Mouse (Mus musculus) macrophage (primary cell): ENCODE data around the gene Camkk2. TPM values are rescaled to one million over a fixed set of nuclear protein-coding genes. Genes with fewer than 3 reads are reported as not detected.

ENCODE experiments used
- H3K27ac ChIP-seq: fragments of 350-480 bp; formaldehyde crosslinking; 2 replicates; pipeline ENCODE4 v1.9.0; 2021
- H3K36me3 ChIP-seq: fragments of 350-480 bp; formaldehyde crosslinking; 2 replicates; pipeline ENCODE4 v1.9.0; 2021; ENCODE audit errors: inconsistent target
- H3K4me3 ChIP-seq: fragments of 350-480 bp; formaldehyde crosslinking; 2 replicates; pipeline ENCODE4 v1.9.0; 2021; ENCODE audit errors: inconsistent target
- H3K79me2 ChIP-seq: fragments of 350-480 bp; formaldehyde crosslinking; 2 replicates; pipeline ENCODE4 v1.9.0; 2021; ENCODE audit errors: inconsistent target
- WGBS: methylation state at CpG from one replicate; pipeline ENCODE4 v1.1.7; 2026; ENCODE audit warnings: inconsistent platforms; ENCODE audit not compliant: missing documents; 5-methylcytosine and 5-hydroxymethylcytosine counted together
- polyA plus RNA-seq: library from polyadenylated mRNA; stranded (reverse); fragments of 250-400 nt; gene quantifications from 3 replicates; pipeline ENCODE4 v1.2.4, GENCODE M21; 2018; ENCODE audit warnings: inconsistent platforms

The Camkk2 gene
- polyA plus RNA-seq, 1 experiment from 2014 or later: 20.9 TPM

GRCm38 (mm10) chr5:122774743-122775611 lies 4.2 kb downstream of the Camkk2 start:
- 73% methylated on average over 27 of the region's 28 CpGs for WGBS
- Histone ChIP-seq H3K4me3 (no peak overlapping the region), H3K27ac (no peak overlapping the region)

GRCm38 (mm10) chr5:122773756-122774155 lies 5.5 kb downstream of the Camkk2 start:
- Histone ChIP-seq H3K36me3 (no peaks in the 10 kb centered on the region), H3K4me3 (no peak overlapping the region), H3K27ac (no peak overlapping the region), H3K79me2 (peaks cover 98% of the 10 kb centered on the region)
- 85% methylated on average over 11 of the region's 11 CpGs for WGBS

More at GRCm38 (mm10) chr5:122774743-122775611, 4.2 kb downstream of the Camkk2 start:
- Histone ChIP-seq H3K36me3 (no peaks in the 10 kb centered on the region), H3K79me2 (peaks cover 86% of the 10 kb centered on the region)

DNA sequence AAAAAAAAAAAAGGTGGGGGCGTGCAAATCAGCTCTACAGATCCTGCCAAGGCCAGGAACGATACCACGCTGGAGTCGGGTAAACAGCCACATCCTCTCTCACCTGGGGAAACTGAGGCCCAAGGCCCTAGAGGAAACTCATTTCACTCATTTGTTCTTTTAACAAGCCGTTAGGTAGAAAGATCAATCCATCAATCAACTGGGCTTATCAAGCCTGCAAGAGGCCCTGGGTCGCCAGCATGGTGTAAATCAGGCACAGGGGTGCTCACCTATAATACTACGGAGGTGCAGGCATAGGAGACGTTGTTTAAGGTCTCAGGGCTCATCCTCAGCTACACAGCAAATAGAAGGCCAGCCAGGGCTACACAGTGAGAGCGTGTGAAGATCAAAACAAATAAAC lies 7.8 kb downstream of the Camkk2 start:
- 36% methylated on average over 7 of the region's 9 CpGs for WGBS
- H3K4me3 ChIP-seq: peak overlapping the region; percentile 2; the same call in 1 of the 2 replicates
- peaks cover 98% of the 10 kb centered on the region for H3K79me2 ChIP-seq
- no peaks in the 10 kb centered on the region for H3K36me3 ChIP-seq
- H3K27ac ChIP-seq: peak overlapping the region; percentile 97

GRCm38 (mm10) chr5:122770806-122771261 lies 8.4 kb downstream of the Camkk2 start:
- Histone ChIP-seq H3K27ac (peak overlapping the region; percentile 97), H3K36me3 (no peaks in the 10 kb centered on the region)
- 2% methylated on average over 10 of the region's 10 CpGs for WGBS

DNA sequence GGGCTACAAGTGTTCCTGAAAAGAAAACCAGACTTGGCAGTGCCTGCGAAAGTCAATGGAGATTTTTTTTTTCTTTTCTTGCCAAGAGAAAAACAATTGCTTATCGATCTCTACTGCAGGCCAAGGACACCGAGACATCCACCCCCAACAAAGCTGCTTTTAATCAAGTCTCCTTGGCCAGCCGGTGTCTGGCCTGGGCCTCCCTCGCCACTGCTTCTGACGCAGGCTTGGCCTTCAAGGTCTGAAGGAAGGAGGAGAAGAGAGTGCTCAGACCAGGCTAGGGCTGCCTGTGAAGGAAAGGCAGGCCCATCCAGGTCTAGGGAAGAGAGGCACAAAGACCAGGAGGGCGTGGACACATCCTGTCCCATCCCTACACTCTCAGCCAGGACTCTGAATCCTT lies 8.9 kb downstream of the Camkk2 start:
- WGBS: 34% methylated on average over 7 of the region's 7 CpGs
- Histone ChIP-seq H3K4me3 (peak overlapping the region; percentile 2; the same call in 1 of the 2 replicates), H3K79me2 (peaks cover 98% of the 10 kb centered on the region), H3K27ac (peak overlapping the region; percentile 97), H3K36me3 (no peaks in the 10 kb centered on the region)

More at GRCm38 (mm10) chr5:122770806-122771261, 8.4 kb downstream of the Camkk2 start:
- Histone ChIP-seq H3K79me2 (peaks cover 98% of the 10 kb centered on the region), H3K4me3 (peak overlapping the region; percentile 2; the same call in 1 of the 2 replicates)

GRCm38 (mm10) chr5:122769101-122769568 lies 10.1 kb downstream of the Camkk2 start:
- H3K36me3 ChIP-seq: no peaks in the 10 kb centered on the region
- 40% methylated on average over 15 of the region's 15 CpGs for WGBS
- H3K79me2 ChIP-seq: peaks cover 98% of the 10 kb centered on the region
- no peak overlapping the region for H3K4me3 ChIP-seq
- peak overlapping the region; percentile 97 for H3K27ac ChIP-seq

DNA sequence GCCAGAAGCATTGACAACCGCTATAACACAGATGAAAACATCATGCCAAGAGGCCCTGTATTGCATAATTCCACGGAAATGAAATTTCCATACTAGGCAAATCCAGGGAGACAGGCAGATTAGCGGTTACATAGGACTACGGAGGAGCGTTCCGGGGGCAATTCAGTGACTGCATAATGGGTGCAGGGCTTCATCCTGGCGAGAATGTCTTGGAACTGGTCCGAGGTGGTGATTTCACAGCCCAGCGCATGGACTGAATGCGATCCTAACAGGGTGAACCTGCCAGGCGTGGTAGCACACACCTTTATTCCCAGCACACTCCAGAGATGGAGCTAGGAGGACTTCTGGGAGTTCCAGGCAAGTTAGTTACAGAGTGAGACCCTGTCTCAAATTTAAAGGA lies 11.9 kb downstream of the Camkk2 start:
- H3K4me3 ChIP-seq: no peak overlapping the region
- 91% methylated on average over 11 of the region's 11 CpGs for WGBS
- peaks cover 93% of the 10 kb centered on the region for H3K79me2 ChIP-seq
- H3K36me3 ChIP-seq: peaks cover 4% of the 10 kb centered on the region; the same call in 1 of the 2 replicates
- H3K27ac ChIP-seq: no peak overlapping the region

- no peak overlapping the region for H3K27ac ChIP-seq
- H3K4me3 ChIP-seq: no peak overlapping the region
- H3K79me2 ChIP-seq: peaks cover 85% of the 10 kb centered on the region
- peaks cover 9% of the 10 kb centered on the region; the same call in 1 of the 2 replicates for H3K36me3 ChIP-seq
- WGBS: 84% methylated on average over 10 of the region's 10 CpGs
Measured at GRCm38 (mm10) chr5:122764032-122764464, 15.2 kb downstream of the Camkk2 start.

DNA sequence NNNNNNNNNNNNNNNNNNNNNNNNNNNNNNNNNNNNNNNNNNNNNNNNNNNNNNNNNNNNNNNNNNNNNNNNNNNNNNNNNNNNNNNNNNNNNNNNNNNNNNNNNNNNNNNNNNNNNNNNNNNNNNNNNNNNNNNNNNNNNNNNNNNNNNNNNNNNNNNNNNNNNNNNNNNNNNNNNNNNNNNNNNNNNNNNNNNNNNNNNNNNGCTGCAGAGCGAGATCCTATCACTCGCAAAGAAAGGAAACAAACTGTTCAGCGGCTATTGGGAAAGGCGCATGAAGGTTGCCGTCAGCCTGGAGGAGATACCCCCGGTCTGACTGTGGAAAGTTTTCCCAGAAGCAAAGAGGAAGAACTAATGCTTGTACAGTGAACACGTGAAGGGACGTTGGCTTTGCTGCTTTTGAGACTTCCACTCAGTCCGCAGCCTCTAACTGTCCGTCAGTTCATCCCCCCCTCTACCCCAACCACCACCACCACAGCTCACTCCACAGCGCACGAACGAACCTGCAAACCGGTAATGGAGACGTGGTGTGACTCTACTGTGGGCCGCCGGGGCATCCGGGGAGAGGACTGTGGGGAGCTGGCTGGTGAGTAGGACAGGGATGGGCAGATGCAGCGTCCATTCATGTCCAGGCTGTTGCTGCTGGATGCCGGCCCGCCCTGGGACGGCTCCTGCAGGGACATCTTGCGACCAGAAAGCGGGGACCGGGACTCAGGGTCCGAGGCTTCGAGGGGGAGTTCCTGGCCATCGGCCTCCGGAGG lies 15.8 kb downstream of the Camkk2 start:
- Histone ChIP-seq H3K36me3 (peaks cover 15% of the 10 kb centered on the region; the same call in 1 of the 2 replicates), H3K27ac (no peak overlapping the region)

DNA sequence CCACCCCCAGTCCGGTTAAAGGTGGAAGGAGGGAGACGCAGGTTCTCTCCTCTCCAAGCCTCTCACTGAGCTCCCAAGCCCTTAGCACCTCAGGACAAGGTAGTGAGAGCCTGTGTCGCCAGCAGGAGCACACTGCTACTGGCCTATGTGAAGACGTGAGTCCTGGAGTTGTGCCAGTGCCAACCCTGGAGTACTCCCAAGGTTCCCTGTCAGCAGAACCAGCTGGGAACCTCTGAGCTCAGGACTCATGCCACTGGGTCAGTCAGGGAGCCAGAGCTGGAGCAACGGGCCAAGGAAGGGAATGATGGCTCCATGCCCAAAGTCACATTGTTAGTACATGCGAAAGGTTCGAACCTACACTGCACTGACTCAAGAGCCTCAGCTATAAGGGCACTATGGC lies 22.5 kb downstream of the Camkk2 start:
- H3K36me3 ChIP-seq: peaks cover 67% of the 10 kb centered on the region
- H3K4me3 ChIP-seq: no peak overlapping the region
- peaks cover 20% of the 10 kb centered on the region; the same call in 1 of the 2 replicates for H3K79me2 ChIP-seq
- WGBS: 97% methylated on average over 7 of the region's 7 CpGs
- no peak overlapping the region for H3K27ac ChIP-seq

More for the DNA sequence above, 15.8 kb downstream of the Camkk2 start:
- Histone ChIP-seq H3K4me3 (no peak overlapping the region), H3K79me2 (peaks cover 79% of the 10 kb centered on the region)
- 80% methylated on average over 29 of the region's 29 CpGs for WGBS

DNA sequence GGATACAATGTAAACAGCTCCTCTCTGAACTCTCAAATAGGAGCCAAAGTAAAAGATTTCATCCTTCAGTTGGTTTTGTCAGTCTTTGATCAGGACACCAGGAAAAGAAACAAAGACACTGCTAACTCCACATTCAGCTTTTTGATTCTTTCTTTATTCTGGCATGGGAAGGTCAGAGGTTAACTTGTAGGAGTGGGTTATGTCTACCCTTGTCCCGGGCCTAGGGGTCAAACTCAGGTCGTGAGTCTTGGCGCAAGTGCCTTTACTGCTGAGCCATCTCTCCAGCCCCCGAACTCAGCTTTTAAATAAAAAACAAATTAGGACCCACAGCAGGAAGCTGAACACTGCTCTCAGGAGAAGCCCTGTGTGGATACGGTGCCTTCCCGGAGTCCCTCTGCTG lies 23.1 kb downstream of the Camkk2 start:
- peaks cover 15% of the 10 kb centered on the region; the same call in 1 of the 2 replicates for H3K79me2 ChIP-seq
- WGBS: 96% methylated on average over 6 of the region's 6 CpGs
- no peak overlapping the region for H3K4me3 ChIP-seq
- H3K27ac ChIP-seq: no peak overlapping the region
- H3K36me3 ChIP-seq: peaks cover 72% of the 10 kb centered on the region

- Histone ChIP-seq H3K4me3 (no peak overlapping the region), H3K79me2 (peaks cover 10% of the 10 kb centered on the region; the same call in 1 of the 2 replicates), H3K36me3 (peaks cover 73% of the 10 kb centered on the region), H3K27ac (no peak overlapping the region)
- WGBS: 97% methylated on average over 4 of the region's 4 CpGs
Measured at GRCm38 (mm10) chr5:122755620-122756019, 23.6 kb downstream of the Camkk2 start.

DNA sequence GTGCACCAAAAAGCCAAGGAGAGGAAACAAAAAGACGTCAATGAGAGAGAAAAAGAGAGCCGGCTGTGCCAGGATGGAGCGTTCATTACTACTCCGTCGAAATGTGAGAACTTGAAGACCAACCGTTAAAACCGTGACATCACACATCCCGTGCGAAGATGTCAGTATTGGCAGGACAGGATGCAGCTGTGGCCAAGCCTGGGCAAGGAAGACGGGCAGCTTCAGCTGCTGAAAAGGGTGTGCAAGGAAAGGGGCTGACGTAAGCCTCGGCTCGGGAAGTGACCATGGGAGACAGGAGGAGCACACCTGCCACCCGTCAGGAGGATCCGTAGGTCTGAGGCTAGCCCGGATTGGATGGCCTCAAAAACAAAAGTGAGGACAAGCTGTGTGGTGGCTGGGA lies 24.7 kb downstream of the Camkk2 start:
- Histone ChIP-seq H3K27ac (no peak overlapping the region), H3K79me2 (no peaks in the 10 kb centered on the region; the same call in 1 of the 2 replicates), H3K4me3 (no peak overlapping the region), H3K36me3 (peaks cover 75% of the 10 kb centered on the region)
- WGBS: 80% methylated on average over 16 of the region's 16 CpGs

GRCm38 (mm10) chr5:122747950-122748349 lies 31.3 kb downstream of the Camkk2 start:
- Histone ChIP-seq H3K27ac (no peak overlapping the region), H3K36me3 (peaks cover 76% of the 10 kb centered on the region), H3K4me3 (no peak overlapping the region)

More at GRCm38 (mm10) chr5:122747950-122748349, 31.3 kb downstream of the Camkk2 start:
- 98% methylated on average over 7 of the region's 7 CpGs for WGBS
- no peaks in the 10 kb centered on the region for H3K79me2 ChIP-seq
